In genomic region chr5:116420759-116421225, GRCm38 (mm10) we compare ENCODE assay signal across 8 mouse cellular contexts. TPM values are rescaled to one million over a fixed set of nuclear protein-coding genes. Genes with fewer than 3 reads are reported as not detected.
DNase-seq lines count a peak whose midpoint lies in the region; ATAC-seq lines count a peak whose summit lies in the region.

No protein-coding gene starts in this region.

- peak overlapping the region; percentile 8; the same call in 1 of the 2 replicates for H3K9ac ChIP-seq in forebrain, embryonic 11.5 days (ENCODE audit: low read length)
- peak overlapping the region; percentile 47; the same call in 1 of the 2 replicates for H3K9ac ChIP-seq in hindbrain, embryonic 16.5 days (ENCODE audit: low read depth, low read length)
- H3K9ac ChIP-seq in lung, embryonic 16.5 days (ENCODE audit: low read length), result peak overlapping the region; percentile 66

- WGBS in forebrain, embryonic 11.5 days, result 5% methylated on average over 6 of the region's 6 CpGs
- 8% methylated on average over 6 of the region's 6 CpGs for WGBS in hindbrain, embryonic 16.5 days
- WGBS in lung, embryonic 16.5 days, result 6% methylated on average over 6 of the region's 6 CpGs

- H3K36me3 ChIP-seq in forebrain, embryonic 11.5 days (ENCODE audit: control insufficient read depth, insufficient read depth, low read length), result no peaks in the 10 kb centered on the region
- H3K36me3 ChIP-seq in hindbrain, embryonic 16.5 days (ENCODE audit: control insufficient read depth, insufficient read depth, low read length), result no peaks in the 10 kb centered on the region
- no peaks in the 10 kb centered on the region; the same call in 1 of the 2 replicates for H3K36me3 ChIP-seq in lung, embryonic 16.5 days (ENCODE audit: control insufficient read depth, insufficient read depth, low read length)

- no peaks in the 10 kb centered on the region for H3K27me3 ChIP-seq in forebrain, embryonic 11.5 days (ENCODE audit: control insufficient read depth, insufficient read depth, low read length)
- no peaks in the 10 kb centered on the region for H3K27me3 ChIP-seq in hindbrain, embryonic 16.5 days (replicated peaks; ENCODE audit: control insufficient read depth, insufficient read depth, low read length)
- no peaks in the 10 kb centered on the region for H3K27me3 ChIP-seq in lung, embryonic 16.5 days (ENCODE audit: control insufficient read depth, insufficient read depth, low read depth, low read length)

- H3K4me3 ChIP-seq in forebrain, embryonic 11.5 days (ENCODE audit: low read depth, low read length), result no peak overlapping the region
- H3K4me3 ChIP-seq in hindbrain, embryonic 16.5 days (ENCODE audit: low read length), result no peak overlapping the region
- peak overlapping the region; percentile 38 for H3K4me3 ChIP-seq in lung, embryonic 16.5 days (ENCODE audit: low read length)

- peak; percentile 76 for ATAC-seq in forebrain, embryonic 11.5 days (replicated peaks; ENCODE audit: low FRiP score)
- peak; percentile 69 for ATAC-seq in hindbrain, embryonic 16.5 days
- peak; percentile 84 for ATAC-seq in lung, embryonic 16.5 days (ENCODE audit: low read depth)

- DNase-seq in gastrocnemius, postnatal 25 days, result peak; percentile 64
- no peak for DNase-seq in gastrocnemius, postnatal 4 days (ENCODE audit: low spot score in 2 of 2)
- DNase-seq in MN1 (ENCODE audit: low spot score), result peak; percentile 93
- peak; percentile 80 for DNase-seq in forebrain, embryonic 11.5 days (ENCODE audit: low spot score)
- DNase-seq in urinary bladder, postnatal 36 days (ENCODE audit: low spot score in 2 of 2), result peak; percentile 55 to 67
- no peak for DNase-seq in right cerebral cortex, postnatal 25 days

- peak overlapping the region; percentile 64 for H3K27ac ChIP-seq in forebrain, embryonic 11.5 days (ENCODE audit: low read depth, low read length)
- peak overlapping the region; percentile 63 for H3K27ac ChIP-seq in hindbrain, embryonic 16.5 days (ENCODE audit: low read depth, low read length)
- peak overlapping the region; percentile 97 for H3K27ac ChIP-seq in lung, embryonic 16.5 days (ENCODE audit: low read length)

- peaks cover 29% of the 10 kb centered on the region for H3K4me1 ChIP-seq in forebrain, embryonic 11.5 days (replicated peaks; ENCODE audit: control insufficient read depth, insufficient read depth, low read length)
- H3K4me1 ChIP-seq in hindbrain, embryonic 16.5 days (ENCODE audit: control insufficient read depth, insufficient read depth, low read depth, low read length), result peaks cover 17% of the 10 kb centered on the region
- peaks cover 33% of the 10 kb centered on the region for H3K4me1 ChIP-seq in lung, embryonic 16.5 days (replicated peaks; ENCODE audit: control insufficient read depth, insufficient read depth, low read length)

- no peaks in the 10 kb centered on the region for H3K9me3 ChIP-seq in forebrain, embryonic 11.5 days (ENCODE audit: control insufficient read depth, low read length)
- no peaks in the 10 kb centered on the region for H3K9me3 ChIP-seq in hindbrain, embryonic 16.5 days (ENCODE audit: control insufficient read depth, low read length)
- 0 out of 2 replicates have a peak, but pooled peaks cover 2% of the 10 kb centered on the region for H3K9me3 ChIP-seq in lung, embryonic 16.5 days (ENCODE audit: control insufficient read depth, low read length)

- H3K4me2 ChIP-seq in forebrain, embryonic 11.5 days (ENCODE audit: low read depth, low read length, severe bottlenecking), result peak overlapping the region; percentile 15; the same call in 1 of the 2 replicates
- H3K4me2 ChIP-seq in hindbrain, embryonic 16.5 days (ENCODE audit: low read length), result 0 out of 2 replicates have a peak overlapping the region, but pooled peaks have one; percentile 6
- peak overlapping the region; percentile 54 for H3K4me2 ChIP-seq in lung, embryonic 16.5 days (ENCODE audit: low read depth, low read length)

RNA-seq across cellular contexts. Expression of gene Hspb8, which starts 1.9 kb away (rescaled TPM):
- 100 to 1,000 TPM; 216 to 227 TPM for total RNA-seq in gastrocnemius, postnatal 25 days (2021)
- 100 to 1,000 TPM; 188 to 208 TPM for total RNA-seq in gastrocnemius, postnatal 4 days (2021)
- polyA plus RNA-seq in forebrain, embryonic 11.5 days (2014; fragmentation: Nextera tagmentation; extraction: Ambion mirVana), result 8.0 and 9.8 TPM in 2 replicates
- 8.9 and 9.4 TPM in 2 replicates for polyA plus RNA-seq in hindbrain, embryonic 16.5 days (2015; fragmentation: Nextera tagmentation; extraction: Ambion mirVana)
- 18.9 and 23.1 TPM in 2 replicates for polyA plus RNA-seq in lung, embryonic 16.5 days (2015; fragmentation: Nextera tagmentation; extraction: Ambion mirVana)

Comparison
In these comparisons a context has a peak if more than half of its experiments do, and no peak if none do; other contexts are left out.
1. DNase-seq: peak in gastrocnemius, postnatal 25 days (single experiment), MN1 (single experiment), forebrain, embryonic 11.5 days (single experiment) and urinary bladder, postnatal 36 days (2 of 2); none in gastrocnemius, postnatal 4 days (0 of 2) and right cerebral cortex, postnatal 25 days (single experiment).
2. H3K9ac ChIP-seq: peak in every context shown above with its lines; median percentile 66 in lung, embryonic 16.5 days; 47 in hindbrain, embryonic 16.5 days; 8 in forebrain, embryonic 11.5 days.
3. Peak in every context shown above with its lines, with median percentiles within 50 percentile points of each other: ATAC-seq, H3K27ac ChIP-seq and H3K4me2 ChIP-seq.